Mouse (Mus musculus): ENCODE results near the gene Dync1h1. TPM values are rescaled to one million over a fixed set of nuclear protein-coding genes. Genes with fewer than 3 reads are reported as not detected.
"Not testable (repeated sequence)": the region's sequence is repeated elsewhere in the genome, so short reads cannot be mapped to it uniquely, and the experiment has no call there.

The Dync1h1 gene
- total RNA-seq, 1 experiment = 405 TPM

DNA sequence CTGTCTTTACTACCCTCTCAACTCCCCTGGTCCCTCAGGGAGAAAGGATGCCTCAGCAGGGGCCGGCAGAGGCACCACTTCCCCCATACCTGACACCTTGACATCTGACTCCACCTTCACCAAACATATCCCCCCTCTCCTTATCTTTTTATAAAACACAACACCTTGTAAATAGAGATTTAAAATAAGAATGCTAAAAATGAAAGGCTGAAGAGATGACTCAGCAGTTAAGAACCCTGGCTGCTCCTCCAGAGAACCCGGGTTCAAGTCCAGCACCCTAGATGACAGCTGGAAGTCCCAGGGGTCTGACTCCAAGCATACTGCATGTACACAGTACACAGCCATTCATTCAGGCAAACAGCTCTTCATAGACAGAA, 97.9 kb downstream of the Dync1h1 start:
- TF ChIP-seq MAFK (IDR thresholded peaks at IDR 0.05; ENCODE audit: insufficient read depth, low read depth, low read length) = peak; percentile 83
- no peak for TF ChIP-seq ZC3H11A (IDR thresholded peaks at IDR 0.05; ENCODE audit: borderline replicate concordance, low read depth, low read length)
- in situ Hi-C loops (cut with MboI; ENCODE audit: low sequenced_read_pairs in 2 of 2, unreplicated experiment in 2 of 2) = loop anchor here in 1 of 2 experiments (25.0 kb wide), 1 partner anchor 838 kb away; the partner anchor contains the start of gene Eif5
- Histone ChIP-seq H3K9ac (ENCODE audit: insufficient read depth, low read depth, low read length, poor library complexity, severe bottlenecking) (peak overlapping the region; percentile 83), H3K9me3 (ENCODE audit: control insufficient read depth, insufficient read depth, low read depth, low read length) (no peaks in the 10 kb centered on the region), H3K27ac (ENCODE audit: insufficient read depth, low read depth, low read length, poor library complexity, severe bottlenecking) (peak overlapping the region; percentile 96; the same call in 1 of the 2 replicates), H3K4me3 (ENCODE audit: insufficient read depth in 1 of 2, low read depth in 1 of 2, low read length in 2 of 2, poor library complexity in 1 of 2, severe bottlenecking in 1 of 2) (peak overlapping the region; percentile 41 to 80; a peak in 3 of 4 replicates), H3K36me3 (ENCODE audit: control insufficient read depth, insufficient read depth, low read length, poor library complexity, severe bottlenecking) (peaks cover 16% of the 10 kb centered on the region), H3K4me1 (ENCODE audit: control insufficient read depth in 2 of 2, insufficient read depth in 2 of 2, low read length in 2 of 2, poor library complexity in 1 of 2) (peaks cover 7 to 12% of the 10 kb centered on the region in 2 experiments; a peak in 3 of 4 replicates)
- DNase-seq (ENCODE audit: low read depth, low spot score) = no peak

GRCm38 (mm10) chr12:110700730-110701129, 99.5 kb downstream of the Dync1h1 start:
- peaks cover 7 to 20% of the 10 kb centered on the region in 2 experiments; a peak in 3 of 4 replicates for H3K4me1 ChIP-seq (ENCODE audit: control insufficient read depth in 2 of 2, insufficient read depth in 2 of 2, low read length in 2 of 2, poor library complexity in 1 of 2)
- peak overlapping the region; percentile 79 for H3K9ac ChIP-seq (ENCODE audit: insufficient read depth, low read depth, low read length, poor library complexity, severe bottlenecking)
- H3K27ac ChIP-seq (ENCODE audit: insufficient read depth, low read depth, low read length, poor library complexity, severe bottlenecking) = peak overlapping the region; percentile 98
- H3K36me3 ChIP-seq (ENCODE audit: control insufficient read depth, insufficient read depth, low read length, poor library complexity, severe bottlenecking) = peaks cover 2% of the 10 kb centered on the region; the same call in 1 of the 2 replicates
- no peak for DNase-seq (ENCODE audit: low read depth, low spot score)
- H3K9me3 ChIP-seq (ENCODE audit: control insufficient read depth, insufficient read depth, low read depth, low read length) = no peaks in the 10 kb centered on the region
- TF ChIP-seq CHD2 (IDR thresholded peaks at IDR 0.05; ENCODE audit: low read depth, low read length) = no peak
- TF ChIP-seq MAFK (IDR thresholded peaks at IDR 0.05; ENCODE audit: insufficient read depth, low read depth, low read length) = no peak
- no peak for TF ChIP-seq ZC3H11A (IDR thresholded peaks at IDR 0.05; ENCODE audit: borderline replicate concordance, low read depth, low read length)
- no peak for TF ChIP-seq HCFC1 (IDR thresholded peaks at IDR 0.05; ENCODE audit: borderline replicate concordance, insufficient read depth, low read length)
- TF ChIP-seq ZNF384 (IDR thresholded peaks at IDR 0.05; ENCODE audit: low read depth, low read length) = no peak
- in situ Hi-C loops (cut with MboI; ENCODE audit: low sequenced_read_pairs in 2 of 2, unreplicated experiment in 2 of 2) = no loop called here
- peak overlapping the region in 1 of 2 experiments; percentile 49; a peak in 2 of 4 replicates for H3K4me3 ChIP-seq (ENCODE audit: insufficient read depth in 1 of 2, low read depth in 1 of 2, low read length in 2 of 2, poor library complexity in 1 of 2, severe bottlenecking in 1 of 2)

DNA sequence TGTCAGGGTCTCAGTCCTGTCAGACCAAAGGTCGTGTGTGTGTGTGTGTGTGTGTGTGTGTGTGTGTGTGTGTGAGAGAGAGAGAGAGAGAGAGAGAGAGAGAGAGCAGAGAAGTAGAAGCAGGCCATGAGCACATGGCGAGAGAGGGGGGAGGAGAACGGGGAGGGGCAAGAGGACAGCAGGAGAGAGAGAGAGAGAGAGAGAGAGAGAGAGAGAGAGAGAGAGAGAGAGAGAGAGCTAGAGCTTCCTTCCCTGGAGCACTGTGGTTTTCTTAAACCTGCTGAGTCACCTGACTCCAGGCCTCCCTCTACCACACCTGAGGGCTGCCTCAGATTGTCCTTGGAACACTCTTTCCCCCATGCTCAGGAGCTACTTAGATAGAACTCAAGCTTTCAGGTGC, 100.1 kb downstream of the Dync1h1 start:
- DNase-seq (ENCODE audit: low read depth, low spot score); H3K36me3 ChIP-seq (ENCODE audit: control insufficient read depth, insufficient read depth, low read length, poor library complexity, severe bottlenecking); in situ Hi-C loops (cut with MboI; ENCODE audit: low sequenced_read_pairs in 2 of 2, unreplicated experiment in 2 of 2); H3K9me3 ChIP-seq (ENCODE audit: control insufficient read depth, insufficient read depth, low read depth, low read length): not testable (repeated sequence)
- Histone ChIP-seq H3K4me1 (ENCODE audit: control insufficient read depth in 2 of 2, insufficient read depth in 2 of 2, low read length in 2 of 2, poor library complexity in 1 of 2) (peaks cover 7 to 23% of the 10 kb centered on the region in 2 experiments; a peak in 3 of 4 replicates), H3K9ac (ENCODE audit: insufficient read depth, low read depth, low read length, poor library complexity, severe bottlenecking) (peak overlapping the region; percentile 79), H3K4me3 (ENCODE audit: insufficient read depth in 1 of 2, low read depth in 1 of 2, low read length in 2 of 2, poor library complexity in 1 of 2, severe bottlenecking in 1 of 2) (peak overlapping the region in 1 of 2 experiments; percentile 49; a peak in 2 of 4 replicates), H3K27ac (ENCODE audit: insufficient read depth, low read depth, low read length, poor library complexity, severe bottlenecking) (peak overlapping the region; percentile 98)
- TF ChIP-seq MAFK (IDR thresholded peaks at IDR 0.05; ENCODE audit: insufficient read depth, low read depth, low read length) = peak; percentile 68; the same call in 1 of the 2 replicates

- H3K36me3 ChIP-seq (ENCODE audit: control insufficient read depth, insufficient read depth, low read length, poor library complexity, severe bottlenecking) = no peaks in the 10 kb centered on the region
- H3K4me3 ChIP-seq (ENCODE audit: insufficient read depth in 1 of 2, low read depth in 1 of 2, low read length in 2 of 2, poor library complexity in 1 of 2, severe bottlenecking in 1 of 2) = peak within 1 kb of the TSS; percentile 46 to 49
- H3K27ac ChIP-seq (ENCODE audit: insufficient read depth, low read depth, low read length, poor library complexity, severe bottlenecking) = peak within 1 kb of the TSS; percentile 98
- TF ChIP-seq HCFC1 (IDR thresholded peaks at IDR 0.05; ENCODE audit: borderline replicate concordance, insufficient read depth, low read length) = no peak
- TF ChIP-seq ZNF384 (IDR thresholded peaks at IDR 0.05; ENCODE audit: low read depth, low read length) = peak; percentile 60; the same call in 1 of the 2 replicates
- H3K9ac ChIP-seq (ENCODE audit: insufficient read depth, low read depth, low read length, poor library complexity, severe bottlenecking) = peak within 1 kb of the TSS; percentile 79
- H3K9me3 ChIP-seq (ENCODE audit: control insufficient read depth, insufficient read depth, low read depth, low read length) = no peaks in the 10 kb centered on the region
- H3K4me1 ChIP-seq (ENCODE audit: control insufficient read depth in 2 of 2, insufficient read depth in 2 of 2, low read length in 2 of 2, poor library complexity in 1 of 2) = peaks cover 9 to 29% of the 10 kb centered on the region in 2 experiments; a peak in 3 of 4 replicates
- peak; percentile 76 for DNase-seq (ENCODE audit: low read depth, low spot score)
- in situ Hi-C loops (cut with MboI; ENCODE audit: low sequenced_read_pairs in 2 of 2, unreplicated experiment in 2 of 2) = no loop called here
Measured at GRCm38 (mm10) chr12:110702556-110702955, 101.3 kb downstream of the Dync1h1 start, which contains the start of gene Hsp90aa1. Gene Hsp90aa1 (minus strand): TSS chr12:110702728.

DNA sequence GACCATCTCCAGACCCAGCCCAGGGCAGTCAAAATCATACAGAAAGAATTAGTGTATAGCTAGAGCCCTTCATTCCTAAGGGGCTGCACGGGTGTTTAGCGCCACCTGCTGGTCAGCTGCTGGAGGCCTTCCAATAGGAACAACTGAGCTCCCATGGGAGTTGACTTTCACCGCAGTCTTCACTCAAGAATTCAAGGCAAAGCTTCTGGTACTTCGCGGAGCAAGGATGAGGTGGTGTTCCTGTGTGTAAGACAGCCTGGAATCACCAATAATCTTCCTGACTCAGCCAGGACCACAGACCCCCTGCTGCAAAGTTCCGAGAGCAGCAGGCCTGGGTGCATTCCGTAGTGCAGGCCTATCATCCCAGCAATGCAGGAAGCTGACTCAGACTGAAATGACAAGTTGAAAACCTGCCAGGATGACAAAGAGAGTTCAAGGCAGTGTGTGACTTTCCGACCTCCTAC, 101.8 kb downstream of the Dync1h1 start:
- H3K9ac ChIP-seq (ENCODE audit: insufficient read depth, low read depth, low read length, poor library complexity, severe bottlenecking) = peak overlapping the region; percentile 63
- H3K4me1 ChIP-seq (ENCODE audit: control insufficient read depth in 2 of 2, insufficient read depth in 2 of 2, low read length in 2 of 2, poor library complexity in 1 of 2) = peaks cover 5 to 28% of the 10 kb centered on the region in 2 experiments; a peak in 2 of 4 replicates
- H3K27ac ChIP-seq (ENCODE audit: insufficient read depth, low read depth, low read length, poor library complexity, severe bottlenecking) = peak overlapping the region; percentile 98
- in situ Hi-C loops (cut with MboI; ENCODE audit: low sequenced_read_pairs in 2 of 2, unreplicated experiment in 2 of 2) = no loop called here
- H3K4me3 ChIP-seq (ENCODE audit: insufficient read depth in 1 of 2, low read depth in 1 of 2, low read length in 2 of 2, poor library complexity in 1 of 2, severe bottlenecking in 1 of 2) = peak overlapping the region in 1 of 2 experiments; percentile 35; a peak in 2 of 4 replicates
- no peaks in the 10 kb centered on the region for H3K36me3 ChIP-seq (ENCODE audit: control insufficient read depth, insufficient read depth, low read length, poor library complexity, severe bottlenecking)
- peak; percentile 92 for DNase-seq (ENCODE audit: low read depth, low spot score)
- H3K9me3 ChIP-seq (ENCODE audit: control insufficient read depth, insufficient read depth, low read depth, low read length) = no peaks in the 10 kb centered on the region
- TF ChIP-seq CHD2 (IDR thresholded peaks at IDR 0.05; ENCODE audit: low read depth, low read length) (no peak), ZNF384 (IDR thresholded peaks at IDR 0.05; ENCODE audit: low read depth, low read length) (peak; percentile 24; the same call in 1 of the 2 replicates), ZC3H11A (IDR thresholded peaks at IDR 0.05; ENCODE audit: borderline replicate concordance, low read depth, low read length) (0 out of 2 replicates have a peak, but pooled peaks have one; percentile 52), HCFC1 (IDR thresholded peaks at IDR 0.05; ENCODE audit: borderline replicate concordance, insufficient read depth, low read length) (0 out of 2 replicates have a peak, but pooled peaks have one; percentile 39), MAFK (IDR thresholded peaks at IDR 0.05; ENCODE audit: insufficient read depth, low read depth, low read length) (no peak; the same call in 1 of the 2 replicates)
